Mouse (Mus musculus) CH12F3 (cell line): ENCODE data around the gene Flnb.

Experiments
- in situ Hi-C: fragments of 300-500 bp; cut with MboI; formaldehyde crosslinking; loops from 2 replicates; pipeline ENCODE4 v1.14.3; 2020; ENCODE audit warnings: low sequenced_read_pairs

Flnb gene

DNA sequence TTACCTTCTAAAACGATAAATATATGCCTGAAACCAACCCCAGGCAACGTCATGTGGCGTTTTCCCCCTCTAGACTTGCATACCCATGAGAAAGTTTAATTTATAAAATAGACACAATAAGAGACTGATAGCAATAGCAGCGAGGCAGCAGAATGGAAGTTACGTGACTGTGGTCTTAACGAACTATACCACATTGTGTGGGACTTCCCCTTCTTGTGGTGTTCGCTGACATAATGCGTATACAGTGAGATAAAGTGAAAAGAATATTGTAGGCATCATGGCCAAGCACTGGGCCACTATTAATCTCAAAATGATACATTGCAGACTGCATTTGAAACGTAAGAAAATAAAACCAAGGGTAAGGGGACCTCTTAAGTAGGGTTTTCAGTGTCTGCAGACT is 72.1 kb downstream of the Flnb start:
- in situ Hi-C loops, result no loop called here

DNA sequence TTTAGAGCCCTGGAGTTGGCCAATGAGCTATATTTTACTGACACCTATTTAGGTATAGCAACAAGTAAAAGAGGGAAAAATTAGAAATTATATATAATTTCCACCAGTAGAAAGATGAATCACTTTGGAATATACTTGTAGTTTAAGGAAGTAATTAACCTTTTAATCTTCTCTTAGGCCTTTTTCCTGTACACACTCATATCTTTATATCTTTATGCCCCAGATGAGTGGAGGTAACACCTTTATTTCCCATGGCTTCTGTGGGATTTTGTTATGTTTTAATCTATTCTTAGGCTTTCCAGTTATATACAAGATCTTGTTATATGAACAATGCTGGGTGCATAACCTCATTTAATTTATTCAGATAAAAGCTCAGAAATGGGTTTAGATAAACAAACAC is 73.6 kb downstream of the Flnb start:
- in situ Hi-C loops, result no loop called here

DNA sequence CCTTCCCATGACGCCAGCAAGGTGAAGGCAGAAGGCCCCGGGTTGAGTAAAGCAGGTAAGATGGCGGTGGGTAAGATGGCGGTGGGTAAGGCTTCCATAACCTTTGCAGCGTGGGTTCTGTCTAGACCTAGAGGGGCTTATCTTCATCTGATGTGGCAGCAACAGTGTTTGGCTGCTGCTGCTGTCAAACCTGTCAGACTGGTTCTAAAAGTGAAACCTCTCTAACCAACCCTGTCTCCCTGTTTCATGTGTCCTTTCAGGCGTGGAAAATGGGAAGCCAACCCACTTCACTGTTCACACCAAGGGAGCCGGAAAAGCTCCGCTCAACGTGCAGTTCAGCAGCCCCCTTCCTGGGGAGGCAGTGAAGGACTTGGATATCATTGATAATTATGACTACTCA is 78.4 kb downstream of the Flnb start:
- in situ Hi-C loops, result no loop called here

DNA sequence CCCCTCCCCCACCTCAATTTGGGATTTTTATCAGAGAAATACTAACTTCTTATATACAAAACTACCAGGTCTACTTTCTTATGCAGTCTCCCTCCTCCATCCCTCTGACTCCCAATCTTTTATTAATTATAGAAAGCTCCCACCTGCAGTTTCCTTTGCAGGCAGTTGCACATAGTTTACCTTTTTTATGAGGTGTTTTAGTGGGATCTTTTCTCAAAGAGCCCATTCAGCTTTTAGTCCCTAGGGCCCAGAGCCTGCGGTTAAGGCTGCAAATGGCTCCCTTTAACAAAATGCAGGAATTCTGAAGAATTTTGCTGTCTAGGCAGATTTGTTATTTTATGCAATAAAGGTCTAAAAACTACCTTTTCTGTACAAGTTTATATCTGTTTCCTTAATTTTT is 78.9 kb downstream of the Flnb start:
- in situ Hi-C loops, result no loop called here

DNA sequence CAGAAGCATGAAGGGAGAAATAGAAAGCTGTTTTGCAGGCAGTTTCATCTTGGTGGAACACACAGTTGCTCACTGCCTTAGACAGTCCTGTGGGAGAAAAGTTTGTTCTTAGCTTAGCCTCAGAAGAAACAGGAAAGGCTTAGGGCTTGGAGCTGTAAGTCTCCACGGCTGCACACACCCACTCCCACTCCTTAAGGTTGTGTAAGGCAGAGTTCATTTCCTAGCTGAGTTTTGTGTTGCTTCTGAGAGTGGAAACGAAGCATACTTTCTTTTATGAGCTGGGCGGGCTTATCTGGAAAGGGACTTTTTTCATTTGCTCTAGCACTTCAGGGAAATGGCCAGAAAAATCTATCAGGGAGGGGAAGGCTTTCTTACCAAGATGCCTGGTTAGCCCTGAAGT is 82.2 kb downstream of the Flnb start:
- in situ Hi-C loops, result no loop called here

DNA sequence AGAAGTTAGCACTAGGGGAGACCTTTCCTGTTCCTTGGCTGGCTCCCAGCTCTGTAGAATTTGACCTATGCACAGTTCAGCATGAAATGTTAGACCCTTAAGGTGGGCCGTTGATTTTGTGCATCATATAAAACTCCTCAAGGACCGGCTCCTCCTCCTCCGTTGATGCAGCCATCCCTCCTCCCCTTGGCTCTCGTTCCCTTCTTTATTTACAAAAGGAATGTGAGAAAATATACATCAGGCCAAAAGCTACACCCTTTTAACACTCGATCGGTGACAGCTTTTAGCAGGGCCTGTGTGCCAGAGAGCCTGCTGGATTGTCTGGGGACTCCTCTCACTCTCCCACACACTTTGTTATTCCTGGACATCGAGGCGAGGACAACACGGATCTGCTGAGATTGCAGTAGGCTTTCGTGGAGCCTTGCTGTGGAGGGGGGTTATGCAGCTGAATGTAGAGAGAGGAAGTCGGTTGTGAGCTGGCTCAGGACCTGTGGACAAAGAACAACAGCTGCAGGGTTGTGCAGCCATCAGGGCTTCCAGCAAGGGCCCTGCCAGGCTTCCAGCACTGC is 82.8 kb downstream of the Flnb start:
- in situ Hi-C loops, result no loop called here

DNA sequence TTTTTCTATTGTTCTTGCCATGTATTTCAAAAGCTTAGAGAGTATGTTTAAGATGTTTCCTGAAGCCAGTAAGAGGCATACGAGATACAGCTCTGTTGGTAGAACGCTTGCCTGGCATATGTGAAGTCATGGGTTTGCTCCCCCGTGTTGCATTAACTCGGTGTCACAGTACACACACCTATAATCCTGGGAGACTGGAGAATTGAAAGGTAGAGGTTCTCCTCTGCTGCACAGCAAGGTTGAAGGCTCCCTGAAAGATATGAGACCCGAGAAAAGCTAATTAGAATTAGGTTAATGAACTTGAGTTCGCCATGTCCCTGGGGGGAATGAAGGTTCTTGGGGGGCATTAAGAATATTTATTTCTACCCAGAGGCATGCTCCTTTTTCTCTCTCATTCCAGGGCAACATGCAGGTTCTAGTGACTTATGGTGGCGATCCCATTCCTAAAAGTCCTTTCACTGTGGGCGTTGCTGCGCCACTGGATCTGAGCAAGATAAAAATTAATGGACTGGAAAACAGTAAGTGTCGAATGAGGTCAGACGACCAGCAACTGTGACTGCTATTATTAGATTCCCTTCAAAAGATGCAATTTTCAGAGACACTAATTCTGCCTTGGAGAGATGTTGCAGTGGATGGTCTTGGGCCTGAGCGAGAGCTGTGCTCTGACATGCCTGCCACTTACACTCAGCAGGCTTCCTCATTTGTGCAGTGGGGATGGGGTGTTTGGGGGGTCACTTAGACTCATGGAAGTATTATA is 83.9 kb downstream of the Flnb start:
- in situ Hi-C loops, result no loop called here

DNA sequence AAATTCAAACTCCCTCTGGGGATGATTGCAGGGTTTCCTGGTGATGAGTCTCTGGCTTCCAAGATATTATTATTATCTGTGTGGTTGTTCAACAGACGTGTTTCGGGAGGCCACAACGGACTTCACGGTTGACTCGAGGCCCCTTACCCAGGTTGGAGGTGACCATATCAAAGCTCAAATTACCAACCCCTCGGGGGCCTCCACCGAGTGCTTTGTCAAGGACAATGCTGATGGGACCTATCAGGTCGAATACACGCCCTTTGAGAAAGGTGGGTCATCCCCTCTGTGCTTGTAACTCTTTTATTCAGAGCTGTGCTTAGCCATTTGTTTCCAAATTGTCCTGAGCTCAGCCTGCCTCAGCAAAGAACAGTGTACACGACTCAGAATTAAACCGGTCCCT is 89.3 kb downstream of the Flnb start:
- in situ Hi-C loops, result no loop called here

DNA sequence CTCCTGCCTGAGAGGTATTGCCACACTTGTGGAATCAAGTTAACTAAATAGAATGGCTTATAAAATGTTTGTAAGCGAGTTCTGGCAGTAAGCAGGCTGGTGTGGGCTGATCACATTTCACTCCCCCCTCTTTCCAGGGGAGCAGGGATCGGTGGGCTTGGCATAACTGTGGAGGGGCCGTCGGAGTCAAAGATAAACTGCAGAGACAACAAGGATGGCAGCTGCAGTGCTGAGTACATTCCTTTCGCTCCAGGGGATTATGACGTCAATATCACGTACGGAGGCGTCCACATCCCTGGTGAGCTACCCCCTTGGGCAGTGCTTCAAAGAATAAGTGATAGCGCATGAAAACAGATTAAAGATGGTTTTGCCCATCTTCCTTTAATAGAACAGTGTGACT is 91.7 kb downstream of the Flnb start:
- in situ Hi-C loops, result no loop called here

DNA sequence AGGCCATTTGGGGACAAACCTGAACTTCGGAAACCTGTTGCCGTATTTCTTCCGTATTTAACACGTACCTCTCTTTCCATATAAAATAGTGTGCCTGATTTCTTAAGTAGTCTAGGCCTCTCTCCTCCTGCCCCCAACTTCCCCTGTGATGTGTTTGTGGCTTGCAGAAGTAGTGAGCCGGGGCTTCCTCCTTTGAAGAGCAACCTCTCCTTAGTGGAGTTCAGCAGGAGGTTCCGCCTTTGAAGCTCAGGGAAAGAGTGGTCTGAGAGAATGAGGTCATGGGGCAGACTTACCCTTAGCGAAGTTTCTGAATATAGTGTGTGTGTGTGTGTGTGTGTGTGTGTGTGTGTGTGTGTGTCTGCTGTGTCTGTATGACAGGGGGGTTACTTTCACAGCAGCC is 96.1 kb downstream of the Flnb start:
- in situ Hi-C loops, result no loop called here

DNA sequence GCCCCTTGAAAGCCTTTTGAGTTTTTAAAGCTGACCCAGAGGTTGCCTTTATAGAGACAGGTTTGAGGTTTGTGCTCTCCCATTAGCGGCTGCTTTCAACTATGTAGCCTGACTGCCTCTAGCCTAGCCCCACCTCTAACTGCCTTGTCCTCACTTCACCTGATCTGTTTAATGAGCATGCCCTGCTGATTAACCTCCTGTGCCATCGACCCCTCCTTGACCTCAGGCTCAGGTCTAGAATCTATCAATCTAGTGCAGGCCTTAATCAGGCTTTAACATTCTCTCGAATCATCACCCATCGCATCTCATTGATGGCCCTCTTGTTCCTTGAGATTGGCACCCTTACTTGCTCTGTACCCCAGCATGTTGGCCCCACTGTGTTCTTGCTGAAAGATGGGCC is 96.7 kb downstream of the Flnb start:
- in situ Hi-C loops, result no loop called here

DNA sequence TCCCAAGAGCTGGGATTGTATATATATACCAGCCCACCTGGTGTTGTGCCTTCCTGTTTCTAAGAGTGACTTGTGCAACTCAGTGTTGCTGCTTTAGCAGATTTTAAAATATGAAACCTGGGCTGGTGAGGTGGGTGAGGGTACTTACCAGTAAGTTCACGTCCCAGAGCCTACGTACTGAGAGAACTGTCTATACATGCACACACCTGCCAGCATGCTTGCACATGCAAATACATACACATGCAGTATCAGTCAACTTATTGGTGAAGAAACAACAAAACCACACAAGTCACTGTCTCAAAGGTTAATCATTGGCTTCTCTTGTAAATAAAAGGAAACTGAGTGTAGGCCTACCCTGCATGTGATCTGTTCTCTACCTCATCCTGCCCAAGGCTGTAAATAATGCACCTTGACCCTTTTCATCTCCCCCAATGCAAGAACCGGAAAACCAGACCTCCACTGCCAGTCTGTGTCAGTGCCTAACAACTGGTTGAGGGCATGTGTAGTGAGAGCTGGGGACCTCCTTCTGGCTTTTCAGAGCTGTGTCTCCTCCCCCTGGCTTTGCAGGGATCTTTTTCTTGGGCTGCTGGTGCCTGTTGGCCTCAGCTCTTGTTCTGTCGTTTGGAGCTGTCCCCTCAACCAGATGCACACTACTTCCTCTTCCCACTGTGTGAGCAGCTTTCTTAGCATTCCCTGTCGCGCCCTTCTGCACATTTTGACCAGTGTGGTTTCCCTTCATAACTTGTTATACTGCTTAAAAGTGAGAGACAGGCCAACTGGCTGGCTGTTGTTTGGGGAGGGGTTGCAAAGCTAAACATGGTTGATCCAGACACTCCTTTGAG is 100.6 kb downstream of the Flnb start:
- in situ Hi-C loops, result no loop called here

DNA sequence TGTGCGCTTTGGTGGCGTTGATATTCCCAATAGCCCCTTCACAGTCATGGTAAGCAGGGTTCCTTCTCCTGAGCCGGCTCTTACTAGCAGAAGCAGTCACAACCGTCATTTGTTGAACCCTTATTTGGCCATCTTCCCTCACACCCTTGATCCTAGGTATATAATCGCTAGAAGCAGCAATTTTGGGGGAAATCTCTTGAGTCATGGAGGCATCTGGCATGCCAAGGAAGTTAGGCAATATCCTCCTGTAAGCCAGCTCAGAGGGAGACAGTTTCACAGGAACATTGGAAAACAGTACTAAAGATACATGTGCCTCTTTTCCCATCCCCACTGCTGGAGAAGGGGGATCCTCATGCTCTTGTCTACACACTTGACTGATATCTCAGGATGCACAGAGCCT is 101.6 kb downstream of the Flnb start:
- in situ Hi-C loops, result no loop called here

DNA sequence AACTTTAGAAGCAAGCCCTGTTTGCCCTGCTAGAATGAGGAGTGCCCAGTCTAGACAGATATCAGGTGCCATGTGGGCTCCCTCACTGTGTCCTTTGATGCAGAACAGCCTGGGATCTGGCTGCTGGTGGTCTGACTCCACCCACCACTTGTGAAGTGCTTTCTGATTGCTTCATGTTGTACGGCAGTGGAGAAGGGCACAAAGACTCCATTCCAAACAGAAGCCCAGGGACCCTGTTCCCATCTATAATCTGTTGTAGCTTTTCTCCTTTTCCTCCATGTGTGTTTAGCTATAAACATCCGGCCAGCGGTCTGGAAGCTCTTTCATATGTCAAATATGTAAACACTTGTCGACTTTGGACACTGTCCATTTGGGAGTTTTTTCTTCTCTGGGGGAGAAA is 102.2 kb downstream of the Flnb start:
- in situ Hi-C loops, result loop anchor here (10.0 kb wide), 1 partner anchor 105 kb away; the partner anchor contains the start of gene Flnb

DNA sequence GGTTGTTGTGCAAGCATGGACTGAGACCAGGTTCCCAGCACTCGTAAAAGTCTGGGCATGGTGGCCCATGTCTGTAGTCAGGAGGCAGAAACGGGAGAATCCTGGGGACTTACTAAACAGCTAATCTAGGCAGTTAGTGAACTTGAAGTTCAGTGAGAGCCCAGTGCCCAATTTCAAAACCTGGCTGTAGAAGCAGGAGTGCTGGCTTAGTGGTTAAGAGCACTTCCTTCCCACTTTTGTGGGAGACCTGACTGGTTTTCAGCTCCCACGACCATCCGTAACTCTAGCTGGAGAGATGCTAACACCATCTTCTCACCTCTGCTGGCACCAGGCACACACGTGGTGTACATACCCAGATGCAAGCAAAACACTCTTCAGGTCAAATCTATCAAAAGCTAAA is 103.7 kb downstream of the Flnb start:
- in situ Hi-C loops, result loop anchor here (10.0 kb wide), 1 partner anchor 107 kb away; the partner anchor contains the start of gene Flnb

DNA sequence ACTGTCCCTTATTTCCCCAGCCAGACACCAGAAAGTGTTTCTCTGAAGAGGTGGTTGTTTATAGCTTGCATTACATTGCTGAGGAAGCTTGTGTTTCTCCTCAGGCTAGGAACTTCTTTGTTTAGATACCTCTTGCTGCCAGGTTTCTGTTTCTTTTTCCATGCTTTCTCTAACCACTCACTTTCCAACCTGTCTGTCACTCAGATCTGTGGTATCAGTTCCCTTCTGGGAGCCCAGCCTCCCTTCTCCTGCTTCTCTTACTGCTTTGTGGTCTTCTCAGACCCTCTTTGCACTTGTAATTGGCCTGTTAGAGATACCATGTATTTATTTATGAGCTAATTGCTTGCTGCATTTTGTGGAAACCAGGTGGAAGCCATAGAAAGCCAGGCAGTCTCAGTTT is 105.9 kb downstream of the Flnb start:
- in situ Hi-C loops, result loop anchor here (10.0 kb wide), 1 partner anchor 109 kb away; the partner anchor contains the start of gene Flnb

DNA sequence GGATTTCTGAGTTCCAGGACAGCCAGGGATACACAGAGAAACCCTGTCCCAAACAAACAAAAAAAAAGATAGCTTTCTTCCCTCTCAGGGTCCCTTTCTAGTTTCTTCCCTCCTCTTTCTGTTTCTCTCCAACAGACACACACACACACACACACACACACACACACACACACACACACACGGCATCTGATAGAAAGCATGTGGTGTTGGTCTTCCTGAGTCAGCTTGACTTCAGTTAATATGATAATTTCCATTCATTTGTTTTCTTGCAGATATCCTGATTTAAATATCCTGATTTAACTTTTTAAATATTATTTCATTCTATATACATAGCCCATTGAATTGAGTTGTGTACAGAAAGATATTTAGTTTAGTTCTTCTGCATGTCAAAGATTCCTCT is 110.6 kb downstream of the Flnb start:
- in situ Hi-C loops, result loop anchor here (10.0 kb wide), 1 partner anchor 114 kb away; the partner anchor contains the start of gene Flnb

DNA sequence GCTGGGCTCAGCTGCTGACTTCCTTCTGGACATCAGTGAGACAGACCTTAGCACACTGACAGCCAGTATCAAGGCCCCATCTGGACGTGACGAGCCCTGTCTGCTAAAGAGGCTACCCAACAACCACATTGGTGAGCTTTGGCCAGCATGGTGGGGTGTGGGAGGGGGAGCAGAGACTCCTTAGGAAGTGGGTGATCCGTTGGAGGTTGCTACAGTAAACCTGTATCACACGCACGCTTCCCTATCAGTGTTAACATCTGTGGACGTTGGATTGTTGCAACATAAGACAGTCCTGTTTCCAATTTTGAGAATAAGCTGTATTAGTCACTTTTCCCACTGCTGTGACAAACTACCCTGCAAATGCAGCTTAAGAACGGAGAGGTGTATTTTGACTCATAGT is 111.3 kb downstream of the Flnb start:
- in situ Hi-C loops, result loop anchor here (10.0 kb wide), 1 partner anchor 114 kb away; the partner anchor contains the start of gene Flnb

DNA sequence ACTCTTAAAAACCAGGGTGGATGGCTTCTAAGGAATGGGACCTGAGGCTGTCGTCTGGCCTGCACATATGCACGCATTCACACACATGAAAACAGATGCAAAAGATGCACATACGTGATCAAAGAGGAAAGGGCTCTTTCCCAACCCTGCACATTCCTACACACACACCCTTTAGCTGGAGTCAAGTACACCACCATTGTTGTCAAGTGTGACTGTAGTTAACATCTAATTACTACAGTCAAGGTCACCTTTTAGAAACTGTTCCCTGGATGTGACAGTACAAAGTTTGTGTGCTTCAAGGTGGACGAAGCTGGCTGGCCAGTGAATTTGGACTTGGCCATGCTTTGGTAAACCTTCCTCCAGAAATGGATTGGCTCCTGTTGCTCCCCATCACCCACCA is 114.4 kb downstream of the Flnb start:
- in situ Hi-C loops, result no loop called here

DNA sequence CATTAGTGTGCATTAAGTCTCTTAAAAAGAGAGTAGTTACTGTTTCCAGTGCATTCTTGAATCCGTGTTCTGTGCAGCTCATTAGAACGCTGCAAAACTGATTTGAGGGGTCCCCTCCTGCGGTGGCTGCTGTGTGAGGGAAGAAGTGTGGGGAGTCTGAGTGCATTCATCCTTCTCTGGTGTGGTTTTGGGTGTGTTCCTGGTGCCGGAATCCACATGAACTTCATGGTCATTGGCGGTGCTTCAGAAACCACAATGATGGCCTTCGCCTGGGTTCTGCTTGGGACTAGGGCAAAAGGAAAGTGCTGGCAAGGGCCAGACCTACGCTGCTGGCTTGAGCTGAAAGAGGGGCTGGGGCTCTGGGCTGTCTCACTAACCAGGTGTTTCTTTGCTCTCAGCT is 116.4 kb downstream of the Flnb start:
- in situ Hi-C loops, result no loop called here

DNA sequence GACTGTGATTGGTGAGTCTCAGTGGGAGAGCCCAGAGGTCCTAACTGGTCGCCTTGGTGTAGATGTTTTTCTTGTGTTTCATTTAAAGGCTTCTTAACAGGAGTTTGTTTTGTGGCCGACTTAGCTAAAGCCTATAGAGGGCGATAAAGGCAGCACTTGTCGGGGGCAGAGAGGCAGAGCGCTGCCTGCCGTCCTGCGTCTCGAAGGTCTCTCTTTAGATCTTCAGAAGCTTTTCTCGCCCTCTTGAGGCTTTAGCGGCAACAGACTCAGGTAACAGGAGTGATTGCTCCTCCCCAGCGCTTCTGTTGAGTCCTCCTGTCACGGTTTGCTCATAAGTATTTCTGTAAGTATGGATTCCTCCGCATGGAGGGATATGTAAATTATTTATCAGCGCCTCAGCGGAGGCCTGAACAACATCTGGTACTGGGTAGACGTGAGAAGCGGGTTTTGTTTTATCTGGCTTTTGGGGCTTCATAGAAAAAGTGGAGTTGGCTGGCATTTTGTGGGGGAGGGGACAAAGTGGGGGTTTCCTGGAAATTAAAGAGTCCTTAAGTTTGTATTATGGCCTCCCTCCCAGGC is 119.4 kb downstream of the Flnb start:
- in situ Hi-C loops, result no loop called here
